Mouse (Mus musculus) mouse trophoblast stem cell (cell line): ENCODE measurements around the gene Arhgap28.

Experiments
- in situ Hi-C, 2 experiments: fragments of 300-500 bp; cut with MseI, MboI; formaldehyde crosslinking; loops; 2 replicates in 1 of 2; 3 replicates in 1 of 2; pipeline ENCODE4 v1.15.1; 2025

The Arhgap28 gene

GRCm38 (mm10) chr17:67941026-67941425 is 62.9 kb downstream of the Arhgap28 start:
- in situ Hi-C loops, result no loop called here

GRCm38 (mm10) chr17:67937050-67937449 is 66.9 kb downstream of the Arhgap28 start:
- in situ Hi-C loops, result no loop called here

DNA sequence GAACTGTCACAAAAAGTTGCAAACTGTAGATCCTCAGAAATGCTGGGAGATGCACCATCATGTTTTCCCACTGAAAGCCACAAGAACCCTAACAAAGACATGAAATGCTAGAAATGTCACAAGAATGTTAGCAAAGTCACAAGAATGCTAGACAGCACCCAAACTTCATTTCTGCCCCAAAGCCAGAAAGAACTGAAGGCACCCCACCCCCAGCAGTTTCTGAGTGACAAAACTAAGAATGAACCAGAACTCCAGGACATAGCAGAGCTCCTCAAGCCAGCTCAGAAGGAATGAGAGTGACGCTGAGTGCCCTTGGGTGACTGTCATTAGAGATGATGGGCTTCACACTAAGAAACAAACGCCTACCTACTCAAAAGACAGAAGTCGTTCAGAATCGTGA is 68.4 kb downstream of the Arhgap28 start:
- in situ Hi-C loops, result no loop called here

GRCm38 (mm10) chr17:67931396-67931795 is 72.5 kb downstream of the Arhgap28 start:
- in situ Hi-C loops, result no loop called here

GRCm38 (mm10) chr17:67930957-67931356 is 73.0 kb downstream of the Arhgap28 start:
- in situ Hi-C loops, result no loop called here

- in situ Hi-C loops, result no loop called here
These were observed 73.5 kb downstream of the Arhgap28 start for GRCm38 (mm10) chr17:67930467-67930866.

GRCm38 (mm10) chr17:67928280-67928679 is 75.6 kb downstream of the Arhgap28 start:
- in situ Hi-C loops, result no loop called here

GRCm38 (mm10) chr17:67927864-67928263 is 76.1 kb downstream of the Arhgap28 start:
- in situ Hi-C loops, result no loop called here

- in situ Hi-C loops, result loop anchor here in 1 of 2 experiments (10.0 kb wide), 1 partner anchor 245 kb away; no protein-coding TSS in a partner anchor
These were observed 84.0 kb downstream of the Arhgap28 start for GRCm38 (mm10) chr17:67919959-67920358.

DNA sequence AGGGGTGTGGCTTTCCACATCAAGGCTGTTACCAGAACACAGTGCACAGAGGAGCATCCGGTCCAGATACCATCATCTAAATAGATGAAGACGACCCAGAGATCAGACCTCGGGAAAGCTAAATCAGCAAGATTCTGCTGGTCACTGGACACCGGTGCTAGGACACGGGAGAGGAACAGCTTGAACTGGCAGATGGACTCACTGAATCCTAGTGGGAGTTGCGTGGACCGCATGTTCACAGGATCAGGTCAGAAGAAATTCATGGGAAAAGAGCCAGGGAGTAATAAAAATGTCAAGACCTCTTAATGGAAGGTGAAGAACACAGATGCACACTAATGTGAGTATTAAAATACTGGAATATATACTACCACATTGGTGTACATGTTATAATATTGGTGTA is 85.7 kb downstream of the Arhgap28 start:
- in situ Hi-C loops, result loop anchor here in 1 of 2 experiments (10.0 kb wide), 1 partner anchor 247 kb away; no protein-coding TSS in a partner anchor

DNA sequence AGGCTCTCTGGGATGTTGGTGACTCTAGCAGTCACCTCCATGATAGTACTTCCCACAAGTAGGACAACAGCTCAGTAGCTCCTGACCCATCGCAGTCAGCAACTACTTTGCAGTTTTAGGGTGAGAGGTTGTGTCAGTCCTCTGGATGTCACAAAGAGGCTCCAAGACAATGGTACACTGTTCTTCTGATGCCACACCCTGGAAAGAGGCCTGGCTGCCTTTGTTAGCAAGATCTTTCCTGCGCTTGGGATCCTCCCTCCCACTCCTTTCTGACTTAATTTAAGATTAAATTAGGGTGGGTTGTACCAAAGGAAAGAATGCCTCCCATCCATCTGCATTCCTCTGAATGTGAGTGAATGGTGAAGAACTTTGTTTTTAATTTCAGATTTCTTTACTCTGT is 87.0 kb downstream of the Arhgap28 start:
- in situ Hi-C loops, result loop anchor here in 1 of 2 experiments (10.0 kb wide), 1 partner anchor 248 kb away; no protein-coding TSS in a partner anchor

GRCm38 (mm10) chr17:67912640-67913039 is 91.3 kb downstream of the Arhgap28 start:
- in situ Hi-C loops, result loop anchor here (5.0 to 10.0 kb wide), 2 partner anchors 252 to 255 kb away; no protein-coding TSS in a partner anchor

GRCm38 (mm10) chr17:67912051-67912450 is 91.9 kb downstream of the Arhgap28 start:
- in situ Hi-C loops, result loop anchor here (5.0 to 10.0 kb wide), 2 partner anchors 253 to 255 kb away; no protein-coding TSS in a partner anchor

DNA sequence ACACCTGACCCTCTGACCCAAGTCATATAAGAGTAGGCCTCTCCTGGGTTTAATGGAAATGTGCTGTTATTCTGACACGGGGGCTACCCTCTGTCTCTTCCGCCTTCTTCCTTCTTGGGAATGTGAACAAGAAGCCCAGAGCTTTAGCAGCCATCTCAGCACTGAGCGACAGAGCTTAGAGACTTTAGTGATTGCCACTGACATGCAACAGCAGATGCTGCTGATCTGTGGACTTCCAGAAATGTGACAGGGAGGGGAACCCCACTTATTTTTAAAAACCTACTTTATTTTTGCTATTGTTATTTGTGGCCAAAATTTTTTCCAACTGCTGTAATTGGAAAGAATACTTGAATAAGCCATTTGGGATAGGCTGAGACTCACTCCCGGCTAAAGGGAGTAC is 95.4 kb downstream of the Arhgap28 start:
- in situ Hi-C loops, result no loop called here

DNA sequence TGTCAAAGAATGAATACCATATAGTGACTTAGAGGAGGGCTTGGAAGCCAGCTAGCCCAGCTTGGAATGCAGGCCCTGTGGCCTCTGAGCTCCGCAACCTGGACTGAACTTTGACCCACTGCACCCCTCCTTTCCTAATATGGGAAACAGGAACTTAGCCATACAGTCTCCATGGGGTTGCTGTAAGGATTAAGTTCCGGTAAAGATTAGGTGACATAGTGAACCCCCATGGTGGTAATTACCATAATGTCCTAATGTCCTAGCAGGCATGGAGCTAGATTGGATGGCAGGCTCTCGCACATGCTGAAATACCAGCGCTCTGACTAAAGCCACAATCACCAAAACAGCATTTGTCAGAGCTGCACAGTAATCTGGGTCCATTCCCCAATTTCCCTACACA is 95.8 kb downstream of the Arhgap28 start:
- in situ Hi-C loops, result no loop called here

DNA sequence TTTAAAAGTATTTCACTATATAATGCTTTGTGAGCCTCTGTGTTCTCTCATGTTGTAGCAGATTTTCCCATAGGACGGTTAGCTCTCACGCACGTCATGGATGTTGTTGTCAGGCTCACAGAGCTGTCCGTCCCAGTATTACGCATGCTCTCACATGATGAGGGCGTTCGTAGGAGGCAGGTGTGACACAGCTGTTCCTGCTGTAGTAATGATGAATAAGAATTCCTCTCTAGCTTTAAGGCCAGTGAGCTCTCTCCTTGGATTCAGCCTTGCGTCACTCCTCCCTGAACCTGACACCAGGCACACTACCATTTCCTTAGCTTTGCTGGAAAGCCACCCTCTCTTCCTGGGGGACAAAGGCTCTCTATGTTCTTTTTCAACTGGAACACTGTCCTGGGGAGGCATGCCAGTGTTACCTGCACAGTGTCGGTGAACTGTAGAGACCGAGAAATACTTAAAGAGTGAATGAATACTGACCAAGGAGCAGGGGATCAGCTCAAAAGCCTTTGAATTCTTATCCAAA is 96.3 kb downstream of the Arhgap28 start:
- in situ Hi-C loops, result no loop called here

DNA sequence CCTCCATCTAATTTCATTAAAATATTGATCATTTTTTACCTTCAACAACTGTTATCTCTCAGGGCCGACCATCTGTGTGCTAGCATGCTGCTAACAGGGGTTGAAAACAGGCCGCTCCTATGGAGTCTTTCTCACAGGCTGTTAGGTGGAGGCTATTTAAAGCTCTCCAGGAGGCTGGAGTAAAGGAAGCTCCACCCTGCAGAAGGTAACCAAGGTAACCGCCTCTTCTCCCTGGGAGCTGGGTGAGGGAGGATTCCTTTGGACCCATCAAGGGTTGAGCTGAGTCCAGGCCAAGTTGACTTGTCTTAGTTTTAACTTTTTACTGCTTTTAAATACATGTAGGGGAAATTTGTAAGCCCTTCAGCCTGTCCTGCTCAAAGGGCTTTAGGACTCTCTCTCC is 97.7 kb downstream of the Arhgap28 start:
- in situ Hi-C loops, result no loop called here

- in situ Hi-C loops, result no loop called here
These were observed 99.5 kb downstream of the Arhgap28 start for GRCm38 (mm10) chr17:67904315-67904944.

- in situ Hi-C loops, result no loop called here
These were observed 101.1 kb downstream of the Arhgap28 start for GRCm38 (mm10) chr17:67902847-67903246.

DNA sequence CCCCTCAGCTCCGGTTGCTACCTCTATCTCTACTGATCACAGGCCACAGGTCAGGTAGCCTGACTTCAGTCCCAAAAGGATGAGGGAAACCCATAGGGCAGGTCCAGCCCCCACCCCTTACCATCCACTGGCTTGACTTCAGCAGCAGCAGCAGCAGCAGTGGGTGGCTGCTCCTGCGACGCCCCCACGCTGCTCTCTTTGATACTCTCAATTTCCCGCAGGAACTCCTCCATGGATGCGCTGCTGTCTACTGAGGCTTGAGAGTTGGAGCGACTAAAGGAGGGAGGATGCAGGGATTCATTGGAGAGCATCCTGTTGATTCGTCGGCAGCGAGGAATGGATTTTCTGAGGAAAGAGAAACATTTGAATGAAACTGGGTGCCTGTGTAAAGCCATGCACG is 102.8 kb downstream of the Arhgap28 start:
- in situ Hi-C loops, result no loop called here

DNA sequence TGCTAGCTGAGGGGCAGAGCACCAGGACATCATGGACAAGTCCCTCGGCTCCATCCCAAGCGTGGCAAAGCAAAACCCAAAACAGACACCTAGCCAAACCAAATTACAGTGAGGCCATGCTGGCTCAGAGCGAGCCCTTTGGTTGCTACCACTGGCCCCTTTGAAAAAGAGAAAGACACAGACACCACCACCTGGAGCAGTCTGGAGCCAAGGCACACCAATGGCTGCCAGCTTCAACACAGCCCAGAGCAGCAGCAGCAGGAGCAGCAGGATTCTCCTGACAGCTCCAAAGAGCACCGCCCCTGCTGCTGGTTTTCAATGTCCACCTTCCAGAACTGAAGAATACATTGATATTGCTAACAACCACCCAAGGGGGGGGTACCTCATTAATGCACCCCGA is 104.5 kb downstream of the Arhgap28 start:
- in situ Hi-C loops, result no loop called here

GRCm38 (mm10) chr17:67896413-67896812 is 107.5 kb downstream of the Arhgap28 start:
- in situ Hi-C loops, result no loop called here
